Mouse (Mus musculus): ENCODE measurements around the gene Bola2. TPM values are rescaled to one million over a fixed set of nuclear protein-coding genes. Genes with fewer than 3 reads are reported as not detected.

The Bola2 gene
- total RNA-seq, 4 experiments from 2014 or later, result 82.1 to 97.0 (median 90.2) TPM

Other genes with a start within 250 kb of the Bola2 start
- 1 to 10 TPM in 3 of 4 experiments, under 1 TPM in 1; 0.95 to 9.4 (median 5.3) TPM for gene Atp2a1, start 232.3 kb upstream of the Bola2 start, total RNA-seq (2022)
- gene Sh2b1, start 220.0 kb upstream of the Bola2 start, total RNA-seq (2022), result 10 to 100 TPM; 64.2 to 70.0 (median 67.1) TPM
- gene Tufm, start 208.0 kb upstream of the Bola2 start, total RNA-seq (2022), result 10 to 100 TPM; 77.6 to 99.8 (median 84.1) TPM
- gene Atxn2l, start 192.0 kb upstream of the Bola2 start, total RNA-seq (2022), result 100 to 1,000 TPM in 3 of 4 experiments, 10 to 100 TPM in 1; 98.1 to 122 (median 112) TPM
- 100 to 1,000 TPM; 173 to 189 (median 180) TPM for gene Eif3c, start 129.0 kb upstream of the Bola2 start, total RNA-seq (2022)
- 1 to 10 TPM in 2 of 4 experiments, under 1 TPM in 2; 0.63 to 1.4 (median 1.0) TPM for gene Apobr, start 110.5 kb upstream of the Bola2 start, total RNA-seq (2022)
- 10 to 100 TPM; 28.5 to 49.0 (median 38.7) TPM for gene Cln3, start 109.6 kb upstream of the Bola2 start, total RNA-seq (2022)
- gene Il27, start 100.5 kb upstream of the Bola2 start, total RNA-seq (2022), result not detected
- gene Nupr1, start 64.5 kb upstream of the Bola2 start, total RNA-seq (2022), result 10 to 100 TPM; 15.3 to 22.6 (median 17.7) TPM
- 10 to 100 TPM; 28.4 to 39.0 (median 33.6) TPM for gene Sgf29, start 46.1 kb upstream of the Bola2 start, total RNA-seq (2022)
- gene Sult1a1, start 19.0 kb upstream of the Bola2 start, total RNA-seq (2022), result 1 to 10 TPM; 6.3 to 9.0 (median 7.9) TPM
- gene Slx1b, start 383 bp downstream of the Bola2 start, total RNA-seq (2022), result 10 to 100 TPM; 17.1 to 23.0 (median 19.6) TPM
- gene Coro1a, start 12.4 kb downstream of the Bola2 start, total RNA-seq (2022), result 100 to 1,000 TPM; 132 to 162 (median 149) TPM
- gene Mapk3, start 64.2 kb downstream of the Bola2 start, total RNA-seq (2022), result 100 to 1,000 TPM; 183 to 207 (median 190) TPM
- 1 to 10 TPM; 1.4 to 3.3 (median 2.3) TPM for gene Gdpd3, start 70.9 kb downstream of the Bola2 start, total RNA-seq (2022)
- 100 to 1,000 TPM; 256 to 289 (median 278) TPM for gene Ypel3, start 81.6 kb downstream of the Bola2 start, total RNA-seq (2022)
- gene Tbx6, start 86.1 kb downstream of the Bola2 start, total RNA-seq (2022), result under 1 TPM; 0.63 to 1.00 (median 0.84) TPM
- gene Ppp4c, start 97.1 kb downstream of the Bola2 start, total RNA-seq (2022), result 10 to 100 TPM; 48.2 to 56.0 (median 51.2) TPM
- 10 to 100 TPM; 58.1 to 63.4 (median 59.6) TPM for gene Fam57b, start 102.3 kb downstream of the Bola2 start, total RNA-seq (2022)
- gene 4930451I11Rik, start 136.2 kb downstream of the Bola2 start, total RNA-seq (2022), result 1 to 10 TPM in 1 of 4 experiments, not detected in 3; 2.3 TPM
- gene Doc2a, start 152.0 kb downstream of the Bola2 start, total RNA-seq (2022), result 10 to 100 TPM; 45.6 to 57.5 (median 53.5) TPM
- 10 to 100 TPM; 32.6 to 47.7 (median 40.7) TPM for gene Hirip3, start 166.6 kb downstream of the Bola2 start, total RNA-seq (2022)
- 10 to 100 TPM; 48.0 to 61.8 (median 51.8) TPM for gene Ino80e, start 167.0 kb downstream of the Bola2 start, total RNA-seq (2022)
- 100 to 1,000 TPM; 146 to 153 (median 152) TPM for gene Taok2, start 189.3 kb downstream of the Bola2 start, total RNA-seq (2022)
- gene Tmem219, start 227.5 kb downstream of the Bola2 start, total RNA-seq (2022), result 10 to 100 TPM; 20.8 to 25.4 (median 22.8) TPM
- gene Kctd13, start 233.5 kb downstream of the Bola2 start, total RNA-seq (2022), result 100 to 1,000 TPM; 153 to 158 (median 156) TPM